In the genomic region with DNA sequence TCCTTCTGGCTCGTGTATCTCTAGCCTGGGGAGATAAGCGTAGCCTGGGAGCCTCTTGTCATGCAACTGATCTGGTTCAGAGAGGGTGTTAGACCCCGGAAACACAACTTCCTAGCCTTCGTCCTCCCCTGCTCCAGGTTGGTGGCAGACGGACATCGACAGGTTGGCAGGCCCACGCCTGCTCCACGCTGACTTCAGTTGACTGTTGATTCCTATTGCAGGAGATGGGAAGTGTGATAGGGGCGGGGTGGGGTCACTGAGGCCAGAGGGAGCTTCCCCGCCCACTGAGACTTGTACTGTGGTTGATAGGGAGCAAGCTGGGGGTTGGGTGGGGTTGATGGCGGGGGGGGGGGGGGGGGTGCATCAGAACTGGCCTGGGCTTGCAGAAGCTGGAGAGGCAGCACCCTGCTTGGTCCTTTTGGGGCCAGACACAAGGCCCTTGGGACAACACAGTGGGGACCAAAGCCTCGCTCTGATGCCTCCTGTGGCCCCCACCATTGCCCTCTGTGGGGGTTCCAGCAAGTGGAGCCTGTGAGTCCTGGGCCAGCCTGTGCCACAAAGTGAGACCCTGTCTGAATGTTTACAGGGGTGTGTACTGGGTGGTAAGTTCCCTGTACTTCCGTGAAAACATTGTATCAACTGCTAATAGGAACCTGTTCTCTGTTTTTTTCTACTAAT, we compare ENCODE assay signal across 11 mouse cellular contexts. TPM values are rescaled to one million over a fixed set of nuclear protein-coding genes. Genes with fewer than 3 reads are reported as not detected.
DNase-seq lines count a peak whose midpoint lies in the region; ATAC-seq and TF ChIP-seq lines count a peak whose summit lies in the region.
"Had no signal": no experiment of that assay in that cellular context is flagged by ENCODE, and none has a peak within 500 bp of the region (broad histone marks: within the 10 kb centered on the region; RNA-seq: fewer than 3 reads in every experiment).

No protein-coding gene starts in this region.

- H3K4me3 ChIP-seq in layer of hippocampus, adult 2 months = no peak overlapping the region
- peak overlapping the region; percentile 80 to 87 for H3K4me3 ChIP-seq in MEL (ENCODE audit: control insufficient read depth in 1 of 2, insufficient read depth in 1 of 2, low read depth in 2 of 2, low read length in 2 of 2)
- H3K4me3 ChIP-seq in small intestine, adult 2 months (ENCODE audit: low read depth, low read length) = no peak overlapping the region
- H3K4me3 ChIP-seq in midbrain, embryonic 14.5 days (replicated peaks; ENCODE audit: low read depth, low read length) = no peak overlapping the region
- no peak overlapping the region for H3K4me3 ChIP-seq in kidney, embryonic 16.5 days (ENCODE audit: low read length)

- no peak for DNase-seq in layer of hippocampus, adult 2 months (ENCODE audit: low spot score in 2 of 2)
- no peak for DNase-seq in layer of hippocampus, postnatal 10 days (ENCODE audit: low spot score in 2 of 2)
- peak; percentile 86 for DNase-seq in MEL (ENCODE audit: low read depth, low spot score)
- peak; percentile 63 for DNase-seq in induced T-regulatory cell, adult 2 months (ENCODE audit: low read depth)
- no peak for DNase-seq in midbrain, embryonic 14.5 days
- no peak for DNase-seq in adrenal gland, postnatal 4 days (ENCODE audit: low spot score in 2 of 2)
- DNase-seq: cerebellum, adult 11 months; forebrain, postnatal 0 days had no signal

- peaks cover 0 to 18% of the 10 kb centered on the region in 2 experiments; a peak in 3 of 4 replicates for H3K4me1 ChIP-seq in MEL (ENCODE audit: control insufficient read depth in 1 of 2, insufficient read depth in 2 of 2, low read length in 2 of 2)
- H3K4me1 ChIP-seq in small intestine, adult 2 months (ENCODE audit: control insufficient read depth, insufficient read depth, insufficient read length, low read length) = peaks cover 20% of the 10 kb centered on the region
- H3K4me1 ChIP-seq in midbrain, embryonic 14.5 days (ENCODE audit: control insufficient read depth, insufficient read depth, low read length) = no peaks in the 10 kb centered on the region
- peaks cover 3% of the 10 kb centered on the region; the same call in 1 of the 2 replicates for H3K4me1 ChIP-seq in kidney, embryonic 16.5 days (ENCODE audit: insufficient read depth, low read length)

- peak overlapping the region; percentile 89 for H3K9ac ChIP-seq in MEL (ENCODE audit: control insufficient read depth, low read depth, low read length, poor library complexity, severe bottlenecking)
- H3K9ac ChIP-seq in midbrain, embryonic 14.5 days (replicated peaks; ENCODE audit: low read length) = no peak overlapping the region
- no peak overlapping the region for H3K9ac ChIP-seq in kidney, embryonic 16.5 days (replicated peaks; ENCODE audit: low read length)
- H3K9ac ChIP-seq: forebrain, postnatal 0 days had no signal

- H3K9me3 ChIP-seq in MEL (replicated peaks; ENCODE audit: insufficient read depth, low read length) = no peaks in the 10 kb centered on the region
- no peaks in the 10 kb centered on the region for H3K9me3 ChIP-seq in midbrain, embryonic 14.5 days (ENCODE audit: control insufficient read depth, low read length)
- H3K9me3 ChIP-seq in kidney, embryonic 16.5 days (ENCODE audit: low read length) = no peaks in the 10 kb centered on the region

- H3K79me2 ChIP-seq in MEL (ENCODE audit: control insufficient read depth, insufficient read depth, low read length, poor library complexity) = peaks cover 11% of the 10 kb centered on the region

- peak overlapping the region; percentile 48 for H3K27ac ChIP-seq in layer of hippocampus, adult 2 months
- H3K27ac ChIP-seq in MEL (ENCODE audit: control insufficient read depth, low read depth, low read length) = peak overlapping the region; percentile 96
- peak overlapping the region; percentile 21; the same call in 1 of the 2 replicates for H3K27ac ChIP-seq in small intestine, adult 2 months (ENCODE audit: insufficient read depth, low read depth, low read length)
- H3K27ac ChIP-seq in midbrain, embryonic 14.5 days (replicated peaks; ENCODE audit: low read depth, low read length) = no peak overlapping the region
- H3K27ac ChIP-seq in kidney, embryonic 16.5 days (ENCODE audit: low read length) = no peak overlapping the region
- H3K27ac ChIP-seq: hindbrain, postnatal 0 days had no signal

- WGBS in small intestine, adult 2 months = 37% methylated on average over 13 of the region's 13 CpGs
- WGBS in midbrain, embryonic 14.5 days = 66% methylated on average over 12 of the region's 13 CpGs
- WGBS in kidney, embryonic 16.5 days = 58% methylated on average over 12 of the region's 13 CpGs

- TF ChIP-seq RAD21 in MEL (IDR thresholded peaks at IDR 0.05; ENCODE audit: low read depth, low read length) = no peak

- no peak for TF ChIP-seq CTCF in layer of hippocampus, adult 2 months (conservative IDR thresholded peaks at IDR 0.05)
- TF ChIP-seq CTCF in MEL (IDR thresholded peaks at IDR 0.05 in 2 of 3, conservative IDR thresholded peaks at IDR 0.05 in 1 of 3; ENCODE audit: control insufficient read depth in 1 of 3, insufficient read depth in 1 of 3, low read depth in 2 of 3, low read length in 3 of 3, poor library complexity in 1 of 3, severe bottlenecking in 1 of 3) = no peak
- no peak for TF ChIP-seq CTCF in small intestine, adult 2 months (IDR thresholded peaks at IDR 0.05; ENCODE audit: extremely low read depth, insufficient read length, insufficient replicate concordance, low read depth, low read length)

- no peak overlapping the region for H3K4me2 ChIP-seq in midbrain, embryonic 14.5 days (ENCODE audit: low read length)
- no peak overlapping the region for H3K4me2 ChIP-seq in kidney, embryonic 16.5 days (replicated peaks; ENCODE audit: low read depth, low read length)

- H3K36me3 ChIP-seq in MEL (ENCODE audit: control insufficient read depth in 1 of 2, insufficient read depth in 2 of 2, low read length in 2 of 2) = peaks cover 0 to 6% of the 10 kb centered on the region in 2 experiments; a peak in 2 of 4 replicates
- peaks cover 14% of the 10 kb centered on the region for H3K36me3 ChIP-seq in small intestine, adult 2 months (ENCODE audit: control insufficient read depth, insufficient read depth, low read length)
- peaks cover 17% of the 10 kb centered on the region for H3K36me3 ChIP-seq in midbrain, embryonic 14.5 days (ENCODE audit: control insufficient read depth, insufficient read depth, low read length)
- H3K36me3 ChIP-seq in kidney, embryonic 16.5 days (ENCODE audit: insufficient read depth, low read length) = peaks cover 15% of the 10 kb centered on the region

- peak; percentile 75 to 81 for TF ChIP-seq POLR2A in MEL (IDR thresholded peaks at IDR 0.05; ENCODE audit: control insufficient read depth in 1 of 2, insufficient read depth in 1 of 2, low read depth in 1 of 2, low read length in 2 of 2, poor library complexity in 1 of 2)
- no peak for TF ChIP-seq POLR2A in small intestine, adult 2 months (IDR thresholded peaks at IDR 0.05; ENCODE audit: low read depth, low read length)

- ATAC-seq in midbrain, embryonic 14.5 days (ENCODE audit: low FRiP score, low TSS enrichment) = no peak
- no peak for ATAC-seq in kidney, embryonic 16.5 days (ENCODE audit: low FRiP score, low TSS enrichment)
- ATAC-seq: forebrain, postnatal 0 days; hindbrain, postnatal 0 days had no signal

- peak; percentile 53 to 81 for TF ChIP-seq EP300 in MEL (IDR thresholded peaks at IDR 0.05; ENCODE audit: low read depth in 1 of 2, low read length in 2 of 2)

- no peaks in the 10 kb centered on the region for H3K27me3 ChIP-seq in MEL (ENCODE audit: control insufficient read depth in 1 of 2, insufficient read depth in 2 of 2, low read length in 2 of 2)
- no peaks in the 10 kb centered on the region for H3K27me3 ChIP-seq in small intestine, adult 2 months (ENCODE audit: control insufficient read depth, insufficient read depth, low read length)
- H3K27me3 ChIP-seq in midbrain, embryonic 14.5 days (ENCODE audit: control insufficient read depth, insufficient read depth, low read length) = no peaks in the 10 kb centered on the region
- H3K27me3 ChIP-seq in kidney, embryonic 16.5 days (ENCODE audit: insufficient read depth, low read length) = no peaks in the 10 kb centered on the region

RNA-seq across cellular contexts. Expression of gene Gna15, which starts 1.1 kb away (rescaled TPM):
- total RNA-seq in layer of hippocampus, adult 2 months (2021) = 1 to 10 TPM; 1.9 to 2.5 TPM
- 1 to 10 TPM; 1.9 to 3.2 TPM for total RNA-seq in layer of hippocampus, postnatal 10 days (2021)
- total RNA-seq in MEL (2012; rRNA removed) = 28.2 and 33.0 TPM in 2 replicates
- polyA plus RNA-seq in MEL (2012; ENCODE audit: insufficient read depth in 1 of 2, insufficient read length in 2 of 2, low read depth in 1 of 2, low replicate concordance in 2 of 2, missing spikeins in 1 of 2) = 100 to 1,000 TPM in 1 of 2 experiments, 10 to 100 TPM in 1; 23.0 to 142 TPM
- 1.5 and 3.0 TPM in 2 replicates for polyA plus RNA-seq in small intestine, adult 2 months (2012; rRNA removed)
- 0.69 and 0.88 TPM in 2 replicates for polyA plus RNA-seq in midbrain, embryonic 14.5 days (2014; fragmentation: Nextera tagmentation; extraction: Ambion mirVana)
- total RNA-seq in adrenal gland, postnatal 4 days (2021) = 1 to 10 TPM in 1 of 2 experiments, under 1 TPM in 1; 0.67 to 1.2 TPM
- polyA plus RNA-seq in kidney, embryonic 16.5 days (2015; fragmentation: Nextera tagmentation; extraction: Ambion mirVana) = 0.70 and 0.98 TPM in 2 replicates

RNA-seq across cellular contexts. Expression of gene Gna11, which starts 19.8 kb away (rescaled TPM):
- total RNA-seq in layer of hippocampus, adult 2 months (2021) = 100 to 1,000 TPM; 118 to 123 TPM
- total RNA-seq in layer of hippocampus, postnatal 10 days (2021) = 100 to 1,000 TPM; 124 to 125 TPM
- total RNA-seq in MEL (2012; rRNA removed) = 12.2 and 14.1 TPM in 2 replicates
- 10 to 100 TPM in 1 of 2 experiments, not detected in 1; 18.4 TPM for polyA plus RNA-seq in MEL (2012; ENCODE audit: insufficient read depth in 1 of 2, insufficient read length in 2 of 2, low read depth in 1 of 2, low replicate concordance in 2 of 2, missing spikeins in 1 of 2)
- polyA plus RNA-seq in small intestine, adult 2 months (2012; rRNA removed) = 318 and 828 TPM in 2 replicates
- polyA plus RNA-seq in midbrain, embryonic 14.5 days (2014; fragmentation: Nextera tagmentation; extraction: Ambion mirVana) = 86.7 and 102 TPM in 2 replicates
- total RNA-seq in adrenal gland, postnatal 4 days (2021) = 10 to 100 TPM; 74.2 to 74.4 TPM
- 92.3 and 92.7 TPM in 2 replicates for polyA plus RNA-seq in kidney, embryonic 16.5 days (2015; fragmentation: Nextera tagmentation; extraction: Ambion mirVana)

RNA-seq across cellular contexts. Expression of gene S1pr4, which starts 25.2 kb away (rescaled TPM):
- under 1 TPM; 0.39 to 0.95 TPM for total RNA-seq in layer of hippocampus, adult 2 months (2021)
- under 1 TPM in 1 of 2 experiments, not detected in 1; 0.30 TPM for total RNA-seq in layer of hippocampus, postnatal 10 days (2021)
- total RNA-seq in MEL (2012; rRNA removed) = 1.7 and 2.1 TPM in 2 replicates
- 1 to 10 TPM in 1 of 2 experiments, not detected in 1; 1.6 TPM for polyA plus RNA-seq in MEL (2012; ENCODE audit: insufficient read depth in 1 of 2, insufficient read length in 2 of 2, low read depth in 1 of 2, low replicate concordance in 2 of 2, missing spikeins in 1 of 2)
- polyA plus RNA-seq in small intestine, adult 2 months (2012; rRNA removed) = 4.0 and 5.6 TPM in 2 replicates
- polyA plus RNA-seq in midbrain, embryonic 14.5 days (2014; fragmentation: Nextera tagmentation; extraction: Ambion mirVana) = 0.34 and 0.47 TPM in 2 replicates
- 1 to 10 TPM; 2.0 to 2.7 TPM for total RNA-seq in adrenal gland, postnatal 4 days (2021)
- 1.5 and 1.7 TPM in 2 replicates for polyA plus RNA-seq in kidney, embryonic 16.5 days (2015; fragmentation: Nextera tagmentation; extraction: Ambion mirVana)
- total RNA-seq: forebrain, postnatal 0 days had no signal

RNA-seq across cellular contexts. Expression of gene Ncln, which starts 29.0 kb away (rescaled TPM):
- total RNA-seq in layer of hippocampus, adult 2 months (2021) = 10 to 100 TPM; 83.1 to 93.5 TPM
- 100 to 1,000 TPM in 1 of 2 experiments, 10 to 100 TPM in 1; 89.3 to 116 TPM for total RNA-seq in layer of hippocampus, postnatal 10 days (2021)
- total RNA-seq in MEL (2012; rRNA removed) = 120 and 136 TPM in 2 replicates
- polyA plus RNA-seq in MEL (2012; ENCODE audit: insufficient read depth in 1 of 2, insufficient read length in 2 of 2, low read depth in 1 of 2, low replicate concordance in 2 of 2, missing spikeins in 1 of 2) = 100 to 1,000 TPM; 215 to 276 TPM
- polyA plus RNA-seq in small intestine, adult 2 months (2012; rRNA removed) = 196 and 354 TPM in 2 replicates
- 51.6 and 51.8 TPM in 2 replicates for polyA plus RNA-seq in midbrain, embryonic 14.5 days (2014; fragmentation: Nextera tagmentation; extraction: Ambion mirVana)
- 100 to 1,000 TPM; 107 to 117 TPM for total RNA-seq in adrenal gland, postnatal 4 days (2021)
- 107 and 112 TPM in 2 replicates for polyA plus RNA-seq in kidney, embryonic 16.5 days (2015; fragmentation: Nextera tagmentation; extraction: Ambion mirVana)

RNA-seq across cellular contexts. Expression of gene Aes, which starts 34.1 kb away (rescaled TPM):
- 100 to 1,000 TPM; 702 to 736 TPM for total RNA-seq in layer of hippocampus, adult 2 months (2021)
- total RNA-seq in layer of hippocampus, postnatal 10 days (2021) = 100 to 1,000 TPM; 582 to 612 TPM
- total RNA-seq in MEL (2012; rRNA removed) = 170 and 197 TPM in 2 replicates
- 100 to 1,000 TPM in 1 of 2 experiments, not detected in 1; 355 TPM for polyA plus RNA-seq in MEL (2012; ENCODE audit: insufficient read depth in 1 of 2, insufficient read length in 2 of 2, low read depth in 1 of 2, low replicate concordance in 2 of 2, missing spikeins in 1 of 2)
- polyA plus RNA-seq in small intestine, adult 2 months (2012; rRNA removed) = 1,054 and 3,003 TPM in 2 replicates
- polyA plus RNA-seq in midbrain, embryonic 14.5 days (2014; fragmentation: Nextera tagmentation; extraction: Ambion mirVana) = 485 and 707 TPM in 2 replicates
- 100 to 1,000 TPM; 639 to 647 TPM for total RNA-seq in adrenal gland, postnatal 4 days (2021)
- 322 and 487 TPM in 2 replicates for polyA plus RNA-seq in kidney, embryonic 16.5 days (2015; fragmentation: Nextera tagmentation; extraction: Ambion mirVana)

Comparison
In these comparisons a context has a peak if more than half of its experiments do, and no peak if none do; other contexts are left out.
1. DNase-seq: peak in MEL (single experiment) and induced T-regulatory cell, adult 2 months (single experiment); none in layer of hippocampus, adult 2 months (0 of 2), layer of hippocampus, postnatal 10 days (0 of 2), midbrain, embryonic 14.5 days (single experiment) and adrenal gland, postnatal 4 days (0 of 2).
2. H3K27ac ChIP-seq: peak in layer of hippocampus, adult 2 months (single experiment), MEL (single experiment) and small intestine, adult 2 months (single experiment); none in midbrain, embryonic 14.5 days (single experiment) and kidney, embryonic 16.5 days (single experiment).
3. H3K4me3 ChIP-seq: peak in MEL (2 of 2); none in layer of hippocampus, adult 2 months (single experiment), small intestine, adult 2 months (single experiment), midbrain, embryonic 14.5 days (single experiment) and kidney, embryonic 16.5 days (single experiment).